Mouse (Mus musculus): ENCODE measurements around the gene Nol10.

Nol10 gene

GRCm38 (mm10) chr12:17362316-17362715 lies 14.1 kb downstream of the Nol10 start:
- no peak for DNase-seq (ENCODE audit: low read depth)

GRCm38 (mm10) chr12:17366981-17367380 lies 18.7 kb downstream of the Nol10 start:
- DNase-seq (ENCODE audit: low read depth): peak; percentile 62

- DNase-seq (ENCODE audit: low read depth): no peak
Observed at GRCm38 (mm10) chr12:17369111-17369510, 20.9 kb downstream of the Nol10 start.

DNA sequence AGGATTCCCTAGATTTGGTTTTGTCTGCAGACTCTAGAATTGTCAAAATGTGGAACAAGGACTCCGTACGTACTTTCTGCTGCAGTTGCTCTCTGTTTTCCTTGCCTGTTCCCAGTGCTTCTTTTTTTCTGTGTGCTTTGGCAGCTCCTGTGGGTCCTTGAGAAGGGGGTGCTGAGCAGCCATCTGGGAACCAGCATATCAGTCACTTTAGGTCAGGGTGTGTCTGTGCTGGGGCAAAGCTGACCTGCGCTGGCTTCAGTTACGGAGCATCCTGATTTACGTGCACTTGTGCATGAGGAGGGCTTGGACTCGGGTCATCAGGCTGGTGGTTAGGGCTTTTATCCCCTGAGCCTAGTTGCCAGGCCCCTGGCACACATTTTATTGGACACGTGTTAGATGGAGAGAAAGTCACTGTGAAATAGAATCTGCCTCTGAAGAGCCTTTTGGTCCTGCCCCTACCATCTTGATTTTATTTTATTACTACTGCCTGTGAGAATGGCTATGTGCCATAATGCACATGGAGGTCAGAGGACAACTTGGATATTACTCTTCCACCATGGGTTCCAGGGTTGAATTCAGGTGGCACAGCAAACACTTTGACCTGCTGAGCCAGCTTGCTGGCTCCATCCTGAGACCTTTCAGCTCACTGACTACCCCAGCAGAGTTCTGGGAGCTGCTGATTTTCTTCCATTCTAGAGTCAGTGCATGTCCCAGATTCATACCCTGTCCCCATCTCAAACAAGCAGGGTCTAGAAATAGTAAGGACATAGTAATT lies 21.5 kb downstream of the Nol10 start:
- DNase-seq (ENCODE audit: low read depth): no peak

- DNase-seq (ENCODE audit: low read depth): no peak
Observed at GRCm38 (mm10) chr12:17371589-17372235, 23.5 kb downstream of the Nol10 start.

- peak; percentile 55 for DNase-seq (ENCODE audit: low read depth)
Observed at GRCm38 (mm10) chr12:17372696-17373095, 24.4 kb downstream of the Nol10 start.

GRCm38 (mm10) chr12:17373470-17373975 lies 25.3 kb downstream of the Nol10 start:
- peak; percentile 69 for DNase-seq (ENCODE audit: low read depth)

GRCm38 (mm10) chr12:17375243-17375642 lies 27.0 kb downstream of the Nol10 start:
- DNase-seq (ENCODE audit: low read depth): no peak

DNA sequence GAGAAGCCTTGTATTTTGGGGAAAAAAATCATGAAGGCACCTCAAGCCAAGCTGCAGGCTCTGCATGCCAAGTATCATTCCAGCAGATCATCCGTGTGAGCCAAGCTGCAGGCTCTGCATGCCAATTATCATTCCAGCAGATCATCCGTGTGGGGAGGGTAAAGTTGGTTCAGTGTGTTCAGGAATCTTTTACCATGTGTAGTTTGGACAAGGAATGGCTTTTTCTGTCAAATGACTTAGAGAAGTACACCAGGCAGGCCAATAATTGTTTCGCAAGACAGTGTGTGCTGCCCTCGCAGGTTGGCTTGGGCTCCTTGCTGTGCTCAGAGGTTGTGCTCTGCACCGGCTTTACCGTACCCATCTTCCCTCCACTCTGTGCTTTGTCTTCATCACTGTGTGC lies 28.3 kb downstream of the Nol10 start:
- peak; percentile 19 for DNase-seq (ENCODE audit: low read depth)

GRCm38 (mm10) chr12:17380991-17381390 lies 32.7 kb downstream of the Nol10 start:
- DNase-seq (ENCODE audit: low read depth): no peak

- no peak for DNase-seq (ENCODE audit: low read depth)
Observed at GRCm38 (mm10) chr12:17382759-17383158, 34.5 kb downstream of the Nol10 start.

DNA sequence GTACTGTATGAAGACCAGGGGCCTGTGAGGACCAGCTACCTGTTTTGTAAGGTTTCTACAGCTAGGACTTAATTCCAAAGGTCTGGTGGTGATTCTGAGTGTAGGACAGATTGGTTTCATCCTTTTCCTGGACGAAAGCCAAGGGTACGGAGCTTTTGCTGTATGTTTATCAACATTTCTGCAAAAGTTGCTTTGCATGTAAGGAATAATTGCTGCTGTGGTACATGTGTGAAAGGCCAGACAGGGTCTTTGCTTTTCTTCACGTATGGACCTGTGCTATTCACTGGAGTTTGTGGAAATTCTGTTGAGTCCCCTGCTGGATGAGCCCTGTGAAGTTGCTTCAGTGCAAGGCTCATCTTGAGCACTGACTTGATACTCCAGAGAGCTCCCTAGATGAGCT lies 38.6 kb downstream of the Nol10 start:
- no peak for DNase-seq (ENCODE audit: low read depth)

DNA sequence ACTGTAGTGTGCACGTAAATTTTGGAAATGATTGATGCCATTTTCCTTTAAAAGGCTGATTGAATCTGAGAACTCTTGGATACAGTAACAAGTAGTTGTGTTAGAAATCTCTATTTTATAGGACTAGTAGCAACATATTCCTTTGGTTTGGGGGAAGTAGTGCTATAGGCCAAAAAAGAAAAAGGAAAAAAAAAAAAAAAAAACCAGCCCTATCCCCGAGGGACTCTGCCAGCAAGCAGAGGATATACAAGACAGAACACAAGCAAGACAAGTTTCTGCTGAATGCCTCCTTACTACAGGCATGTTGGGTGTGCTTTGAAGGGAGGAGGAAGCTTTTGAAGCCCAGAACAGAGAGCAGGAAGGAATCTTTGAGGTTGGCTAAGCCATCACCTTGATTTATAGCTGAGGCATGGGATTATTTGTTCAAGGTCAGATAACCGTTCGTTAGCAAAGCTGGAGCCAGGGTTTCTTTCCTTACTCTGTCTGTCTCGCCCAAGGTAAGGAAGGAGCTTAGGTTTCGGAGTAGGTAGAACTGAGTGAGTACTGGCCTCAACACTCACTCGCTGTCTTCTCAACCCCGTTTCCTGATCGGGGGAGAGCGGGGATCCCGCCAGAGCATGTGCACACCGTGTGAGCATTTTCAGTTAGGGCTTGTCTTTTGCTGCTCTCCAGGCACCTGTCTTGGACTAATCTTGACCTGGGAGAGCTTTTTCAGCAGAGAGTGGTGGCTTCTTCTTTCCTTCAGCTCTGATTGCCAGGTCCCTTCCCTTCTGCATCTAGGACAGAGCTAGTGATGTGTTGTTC lies 39.3 kb downstream of the Nol10 start:
- no peak for DNase-seq (ENCODE audit: low read depth)

- DNase-seq (ENCODE audit: low read depth): no peak
Observed at GRCm38 (mm10) chr12:17388136-17388437, 39.8 kb downstream of the Nol10 start.

- DNase-seq (ENCODE audit: low read depth): peak; percentile 56
Observed at GRCm38 (mm10) chr12:17390036-17390435, 41.8 kb downstream of the Nol10 start.

DNA sequence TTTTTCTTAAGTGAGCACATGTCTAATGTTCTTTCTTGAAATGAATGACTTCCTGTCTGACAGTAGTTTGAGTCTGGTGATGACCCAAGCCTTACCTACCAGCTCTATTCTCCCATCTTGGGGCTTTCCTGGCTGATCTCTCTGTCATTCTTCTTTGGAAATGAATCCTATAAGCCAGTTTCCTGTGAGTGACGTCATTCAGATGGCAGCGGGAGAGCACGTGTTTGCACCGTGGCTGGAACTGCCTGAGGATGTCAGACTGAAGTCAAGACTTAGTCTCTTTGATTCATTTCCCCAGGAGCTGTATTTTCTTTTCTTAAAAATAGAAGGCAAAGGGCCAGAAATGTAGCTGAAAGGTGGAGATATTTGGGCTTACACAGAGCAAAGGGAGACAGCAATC lies 42.3 kb downstream of the Nol10 start:
- no peak for DNase-seq (ENCODE audit: low read depth)

DNA sequence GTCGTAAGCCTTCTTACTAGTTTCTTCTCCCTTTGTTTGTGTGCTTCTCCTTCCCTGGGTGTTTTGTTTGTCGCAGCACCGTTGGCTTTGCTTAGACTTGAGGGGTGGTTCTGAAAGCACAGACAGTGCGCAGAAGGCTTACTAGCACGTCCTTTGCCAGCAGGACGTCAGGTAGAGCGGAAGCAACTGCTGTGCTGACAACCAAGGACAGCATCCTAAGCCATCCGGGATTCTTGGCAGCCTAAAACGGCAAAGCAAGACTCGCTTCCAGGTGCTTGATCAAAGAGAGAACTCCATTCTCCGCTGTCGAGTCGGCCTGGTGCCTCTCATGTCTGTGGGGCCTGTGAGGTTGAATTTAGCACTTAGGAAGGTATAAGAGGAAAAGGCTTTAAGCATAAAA lies 44.9 kb downstream of the Nol10 start:
- DNase-seq (ENCODE audit: low read depth): no peak

DNA sequence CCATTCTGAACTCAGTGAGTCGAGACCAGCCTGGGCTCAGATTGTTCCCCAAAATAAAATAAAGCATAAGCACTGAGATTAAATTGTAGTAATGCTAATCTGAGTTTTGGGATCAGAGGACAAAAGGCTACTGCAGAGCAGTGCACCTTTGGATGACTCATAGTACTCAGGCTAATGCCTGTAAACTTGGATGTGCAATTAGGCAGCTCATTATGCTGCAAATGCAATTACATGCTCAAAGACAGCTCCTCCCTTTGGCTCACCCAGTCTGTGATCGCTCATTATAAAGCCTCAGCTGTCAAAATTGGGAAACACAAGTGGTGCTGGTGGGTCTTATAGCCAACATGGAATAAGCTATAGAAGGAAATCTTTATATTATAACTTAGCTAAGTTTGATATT lies 48.9 kb downstream of the Nol10 start:
- DNase-seq (ENCODE audit: low read depth): no peak

DNA sequence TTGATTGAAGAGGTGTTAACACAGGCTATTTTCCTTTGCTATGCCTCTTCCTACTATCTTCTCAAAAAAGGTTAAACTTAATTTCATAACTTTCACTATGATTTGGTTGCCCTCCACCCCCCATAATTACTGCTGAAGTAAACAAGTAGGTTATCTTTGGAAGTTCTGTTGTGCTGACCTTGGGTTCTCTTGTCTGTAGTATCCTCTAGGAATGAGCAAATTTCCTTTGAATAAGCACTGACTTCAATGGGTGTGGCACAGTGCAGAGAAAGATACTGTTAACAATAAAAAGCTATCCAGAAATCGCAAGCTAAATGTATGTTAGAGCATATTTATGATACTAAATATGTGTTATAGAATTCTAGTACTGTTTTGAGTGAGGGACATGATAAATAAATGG lies 53.2 kb downstream of the Nol10 start:
- DNase-seq (ENCODE audit: low read depth): no peak

DNA sequence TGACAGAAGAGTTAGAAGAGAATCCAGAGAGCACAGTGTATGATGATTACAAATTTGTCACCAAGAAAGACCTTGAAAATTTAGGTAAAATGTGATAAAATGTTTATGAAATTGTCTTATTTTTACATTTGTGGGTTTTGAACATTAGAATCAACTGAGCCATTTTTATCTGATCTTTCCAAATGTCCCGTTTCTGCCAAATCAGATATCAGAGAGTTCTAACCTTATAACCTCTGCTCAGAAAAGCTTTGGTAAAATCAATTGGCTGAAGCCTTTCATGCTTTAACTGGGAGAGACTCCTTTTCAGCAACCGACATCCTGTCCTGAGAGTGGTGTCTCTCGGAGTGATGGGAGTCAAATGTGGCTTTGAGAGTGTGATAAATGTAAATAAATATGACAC lies 53.9 kb downstream of the Nol10 start:
- DNase-seq (ENCODE audit: low read depth): no peak

- DNase-seq (ENCODE audit: low read depth): no peak
Observed at GRCm38 (mm10) chr12:17403998-17404397, 55.7 kb downstream of the Nol10 start.

DNA sequence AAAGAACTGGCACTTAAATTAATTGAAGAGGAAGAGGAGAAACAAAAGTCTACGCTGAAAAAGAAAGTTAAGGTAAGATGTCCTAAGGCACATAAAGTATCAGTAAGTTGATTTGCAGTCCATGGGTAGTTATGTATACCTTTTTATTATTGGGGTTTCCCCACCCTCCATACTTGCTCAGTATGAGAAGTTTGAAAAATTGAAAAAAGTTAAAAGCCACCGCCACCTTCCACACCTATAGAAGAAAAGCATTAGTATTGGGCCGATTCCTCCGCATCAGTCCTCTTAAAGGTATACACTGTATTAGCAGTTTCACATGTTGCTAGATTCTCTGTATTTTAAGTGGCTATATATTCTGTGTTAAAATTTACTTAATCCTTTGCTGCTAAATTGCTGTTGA lies 58.6 kb downstream of the Nol10 start:
- no peak for DNase-seq (ENCODE audit: low read depth)

DNA sequence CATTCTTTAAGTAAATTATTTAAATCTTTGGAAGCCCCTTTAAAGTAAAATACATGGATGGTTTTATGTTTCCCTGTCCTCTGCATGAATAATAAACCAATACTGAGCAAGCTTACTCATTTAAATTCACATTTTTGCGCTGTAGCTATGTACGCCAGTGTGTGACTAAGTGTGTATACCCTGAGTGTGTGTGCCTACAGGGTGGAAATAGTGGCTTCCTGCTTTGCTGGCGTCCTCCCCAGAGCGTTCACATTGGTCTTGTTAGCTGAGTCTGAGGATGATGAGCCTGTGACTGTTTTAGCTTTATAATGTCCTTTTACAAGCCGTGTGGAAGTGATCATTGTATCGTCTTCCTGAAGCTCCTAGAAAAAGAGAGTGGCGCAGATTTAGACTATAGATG lies 60.1 kb downstream of the Nol10 start:
- no peak for DNase-seq (ENCODE audit: low read depth)

All from 416B (cell line).